Mouse (Mus musculus): ENCODE measurements around the gene Dchs2. TPM values are rescaled to one million over a fixed set of nuclear protein-coding genes. Genes with fewer than 3 reads are reported as not detected.

Dchs2 gene
- polyA plus RNA-seq, 1 experiment, result 0.02 TPM

- TF ChIP-seq MYOD1 (IDR thresholded peaks at IDR 0.05; ENCODE audit: control insufficient read depth, insufficient read length, low read depth) (no peak), CTCF (IDR thresholded peaks at IDR 0.05; ENCODE audit: control insufficient read depth, insufficient read depth, insufficient read length) (no peak), USF1 (IDR thresholded peaks at IDR 0.05; ENCODE audit: low read depth) (no peak), MYOG (IDR thresholded peaks at IDR 0.05; ENCODE audit: control insufficient read depth, extremely low read depth, insufficient read length) (no peak), MAX (IDR thresholded peaks at IDR 0.05) (no peak), FOSL1 (IDR thresholded peaks at IDR 0.05; ENCODE audit: insufficient read depth, low read length, poor library complexity, severe bottlenecking) (no peak), CEBPB (IDR thresholded peaks at IDR 0.05; ENCODE audit: low read depth) (no peak)
- Histone ChIP-seq H3ac (ENCODE audit: control insufficient read depth, insufficient read length, low read depth) (no peak overlapping the region), H3K27me3 (ENCODE audit: control insufficient read depth, insufficient read depth, insufficient read length) (peaks cover 3% of the 10 kb centered on the region), H3K4me3 (ENCODE audit: insufficient read depth, poor library complexity, severe bottlenecking) (no peak overlapping the region), H3K36me3 (ENCODE audit: control insufficient read depth, insufficient read depth) (no peaks in the 10 kb centered on the region), H3K79me2 (ENCODE audit: control insufficient read depth, insufficient read depth) (no peaks in the 10 kb centered on the region), H3K79me3 (ENCODE audit: low read depth) (no peaks in the 10 kb centered on the region)
These were observed 27.9 kb downstream of the Dchs2 start for GRCm38 (mm10) chr3:83155600-83155999.

GRCm38 (mm10) chr3:83156165-83156564 lies 28.4 kb downstream of the Dchs2 start:
- no peaks in the 10 kb centered on the region for H3K79me3 ChIP-seq (ENCODE audit: low read depth)
- no peak overlapping the region for H3ac ChIP-seq (ENCODE audit: control insufficient read depth, insufficient read length, low read depth)
- no peaks in the 10 kb centered on the region for H3K79me2 ChIP-seq (ENCODE audit: control insufficient read depth, insufficient read depth)
- TF ChIP-seq MAX (IDR thresholded peaks at IDR 0.05) (no peak), MYOG (IDR thresholded peaks at IDR 0.05; ENCODE audit: control insufficient read depth, extremely low read depth, insufficient read length) (no peak), USF1 (IDR thresholded peaks at IDR 0.05; ENCODE audit: low read depth) (no peak), FOSL1 (IDR thresholded peaks at IDR 0.05; ENCODE audit: insufficient read depth, low read length, poor library complexity, severe bottlenecking) (no peak), MYOD1 (IDR thresholded peaks at IDR 0.05; ENCODE audit: control insufficient read depth, insufficient read length, low read depth) (no peak), CEBPB (IDR thresholded peaks at IDR 0.05; ENCODE audit: low read depth) (no peak), CTCF (IDR thresholded peaks at IDR 0.05; ENCODE audit: control insufficient read depth, insufficient read depth, insufficient read length) (no peak)
- peaks cover 3% of the 10 kb centered on the region for H3K27me3 ChIP-seq (ENCODE audit: control insufficient read depth, insufficient read depth, insufficient read length)
- H3K36me3 ChIP-seq (ENCODE audit: control insufficient read depth, insufficient read depth), result no peaks in the 10 kb centered on the region
- H3K4me3 ChIP-seq (ENCODE audit: insufficient read depth, poor library complexity, severe bottlenecking), result no peak overlapping the region

GRCm38 (mm10) chr3:83161542-83162231 lies 33.9 kb downstream of the Dchs2 start:
- Histone ChIP-seq H3K79me3 (ENCODE audit: low read depth) (no peaks in the 10 kb centered on the region), H3K79me2 (ENCODE audit: control insufficient read depth, insufficient read depth) (no peaks in the 10 kb centered on the region), H3K4me3 (ENCODE audit: insufficient read depth, poor library complexity, severe bottlenecking) (no peak overlapping the region), H3K36me3 (ENCODE audit: control insufficient read depth, insufficient read depth) (no peaks in the 10 kb centered on the region), H3K27me3 (ENCODE audit: control insufficient read depth, insufficient read depth, insufficient read length) (no peaks in the 10 kb centered on the region), H3ac (ENCODE audit: control insufficient read depth, insufficient read length, low read depth) (no peak overlapping the region)
- TF ChIP-seq CEBPB (IDR thresholded peaks at IDR 0.05; ENCODE audit: low read depth) (no peak), CTCF (IDR thresholded peaks at IDR 0.05; ENCODE audit: control insufficient read depth, insufficient read depth, insufficient read length) (no peak), MYOD1 (IDR thresholded peaks at IDR 0.05; ENCODE audit: control insufficient read depth, insufficient read length, low read depth) (no peak)

GRCm38 (mm10) chr3:83163676-83164075 lies 35.9 kb downstream of the Dchs2 start:
- Histone ChIP-seq H3ac (ENCODE audit: control insufficient read depth, insufficient read length, low read depth) (no peak overlapping the region), H3K79me2 (ENCODE audit: control insufficient read depth, insufficient read depth) (no peaks in the 10 kb centered on the region), H3K4me3 (ENCODE audit: insufficient read depth, poor library complexity, severe bottlenecking) (no peak overlapping the region), H3K79me3 (ENCODE audit: low read depth) (no peaks in the 10 kb centered on the region), H3K27me3 (ENCODE audit: control insufficient read depth, insufficient read depth, insufficient read length) (peaks cover 3% of the 10 kb centered on the region), H3K36me3 (ENCODE audit: control insufficient read depth, insufficient read depth) (no peaks in the 10 kb centered on the region)
- TF ChIP-seq CEBPB (IDR thresholded peaks at IDR 0.05; ENCODE audit: low read depth) (no peak), CTCF (IDR thresholded peaks at IDR 0.05; ENCODE audit: control insufficient read depth, insufficient read depth, insufficient read length) (no peak), FOSL1 (IDR thresholded peaks at IDR 0.05; ENCODE audit: insufficient read depth, low read length, poor library complexity, severe bottlenecking) (no peak), MYOG (IDR thresholded peaks at IDR 0.05; ENCODE audit: control insufficient read depth, extremely low read depth, insufficient read length) (no peak), MYOD1 (IDR thresholded peaks at IDR 0.05; ENCODE audit: control insufficient read depth, insufficient read length, low read depth) (no peak), USF1 (IDR thresholded peaks at IDR 0.05; ENCODE audit: low read depth) (no peak), MAX (IDR thresholded peaks at IDR 0.05) (no peak)

DNA sequence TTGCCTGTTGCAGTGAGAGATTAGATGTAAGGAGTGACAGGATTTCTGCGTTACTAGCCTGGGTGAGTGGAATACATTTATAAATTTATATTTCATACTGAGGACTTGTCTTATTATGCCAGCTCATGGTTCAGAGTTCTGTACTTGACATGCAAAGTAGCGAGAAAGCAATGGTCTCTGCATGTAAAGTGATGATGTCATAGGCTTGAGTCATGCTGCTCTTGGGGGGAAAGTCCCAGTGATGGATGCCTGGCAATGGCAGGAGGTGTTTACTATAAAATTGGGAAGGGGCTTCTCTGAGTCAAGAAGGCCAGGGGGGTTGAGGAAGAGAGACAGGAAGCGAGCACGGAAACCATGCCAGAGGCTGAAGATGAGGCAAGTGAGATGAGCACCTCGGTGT lies 57.8 kb downstream of the Dchs2 start:
- Histone ChIP-seq H3K79me2 (ENCODE audit: control insufficient read depth, insufficient read depth) (no peaks in the 10 kb centered on the region), H3K27me3 (ENCODE audit: control insufficient read depth, insufficient read depth, insufficient read length) (no peaks in the 10 kb centered on the region), H3K36me3 (ENCODE audit: control insufficient read depth, insufficient read depth) (no peaks in the 10 kb centered on the region), H3ac (ENCODE audit: control insufficient read depth, insufficient read length, low read depth) (no peak overlapping the region), H3K79me3 (ENCODE audit: low read depth) (no peaks in the 10 kb centered on the region), H3K4me3 (ENCODE audit: insufficient read depth, poor library complexity, severe bottlenecking) (no peak overlapping the region)
- TF ChIP-seq CEBPB (IDR thresholded peaks at IDR 0.05; ENCODE audit: low read depth), result no peak
- no peak for TF ChIP-seq MYOG (IDR thresholded peaks at IDR 0.05; ENCODE audit: control insufficient read depth, extremely low read depth, insufficient read length)
- no peak for TF ChIP-seq FOSL1 (IDR thresholded peaks at IDR 0.05; ENCODE audit: insufficient read depth, low read length, poor library complexity, severe bottlenecking)
- TF ChIP-seq USF1 (IDR thresholded peaks at IDR 0.05; ENCODE audit: low read depth), result no peak
- TF ChIP-seq MAX (IDR thresholded peaks at IDR 0.05), result no peak
- no peak for TF ChIP-seq MYOD1 (IDR thresholded peaks at IDR 0.05; ENCODE audit: control insufficient read depth, insufficient read length, low read depth)
- TF ChIP-seq CTCF (IDR thresholded peaks at IDR 0.05; ENCODE audit: control insufficient read depth, insufficient read depth, insufficient read length), result no peak

GRCm38 (mm10) chr3:83191271-83191670 lies 63.5 kb downstream of the Dchs2 start:
- H3K79me3 ChIP-seq (ENCODE audit: low read depth), result no peaks in the 10 kb centered on the region
- H3ac ChIP-seq (ENCODE audit: control insufficient read depth, insufficient read length, low read depth), result no peak overlapping the region
- no peaks in the 10 kb centered on the region for H3K36me3 ChIP-seq (ENCODE audit: control insufficient read depth, insufficient read depth)
- H3K4me3 ChIP-seq (ENCODE audit: insufficient read depth, poor library complexity, severe bottlenecking), result no peak overlapping the region
- TF ChIP-seq FOSL1 (IDR thresholded peaks at IDR 0.05; ENCODE audit: insufficient read depth, low read length, poor library complexity, severe bottlenecking), result no peak
- no peak for TF ChIP-seq CTCF (IDR thresholded peaks at IDR 0.05; ENCODE audit: control insufficient read depth, insufficient read depth, insufficient read length)
- TF ChIP-seq MAX (IDR thresholded peaks at IDR 0.05), result no peak
- TF ChIP-seq MYOD1 (IDR thresholded peaks at IDR 0.05; ENCODE audit: control insufficient read depth, insufficient read length, low read depth), result no peak
- H3K27me3 ChIP-seq (ENCODE audit: control insufficient read depth, insufficient read depth, insufficient read length), result no peaks in the 10 kb centered on the region
- H3K79me2 ChIP-seq (ENCODE audit: control insufficient read depth, insufficient read depth), result no peaks in the 10 kb centered on the region

All from C2C12 (cell line).